In genomic region chr12:99973659-99974058, GRCm38 (mm10) we compare ENCODE assay signal across 13 mouse cellular contexts. TPM values are rescaled to one million over a fixed set of nuclear protein-coding genes. Genes with fewer than 3 reads are reported as not detected.
DNase-seq lines count a peak whose midpoint lies in the region; ATAC-seq lines count a peak whose summit lies in the region.
"Had no signal": no experiment of that assay in that cellular context is flagged by ENCODE, and none has a peak within 500 bp of the region (broad histone marks: within the 10 kb centered on the region; RNA-seq: fewer than 3 reads in every experiment).

No protein-coding gene starts in this region.

- H3K9ac ChIP-seq in hindbrain, embryonic 11.5 days (ENCODE audit: low read depth, low read length), result no peak overlapping the region
- no peak overlapping the region for H3K9ac ChIP-seq in hindbrain, embryonic 12.5 days
- H3K9ac ChIP-seq: forebrain, embryonic 13.5 days; hindbrain, embryonic 14.5 days; limb, embryonic 15.5 days had no signal

- no peak for ATAC-seq in hindbrain, embryonic 11.5 days (ENCODE audit: low FRiP score)
- no peak for ATAC-seq in hindbrain, embryonic 12.5 days (ENCODE audit: low FRiP score)
- peak; percentile 64; the same call in 1 of the 2 replicates for ATAC-seq in erythroblast, adult 5-6 weeks (replicated peaks; ENCODE audit: low FRiP score, poor library complexity, severe bottlenecking)
- ATAC-seq: forebrain, embryonic 13.5 days had no signal

- no peak overlapping the region for H3K4me2 ChIP-seq in hindbrain, embryonic 11.5 days (replicated peaks; ENCODE audit: low read depth, low read length)
- H3K4me2 ChIP-seq in hindbrain, embryonic 12.5 days (replicated peaks), result no peak overlapping the region
- H3K4me2 ChIP-seq: forebrain, embryonic 13.5 days; hindbrain, embryonic 14.5 days; limb, embryonic 15.5 days; midbrain, embryonic 11.5 days had no signal

- H3K4me3 ChIP-seq in hindbrain, embryonic 11.5 days (ENCODE audit: low read depth, low read length), result no peak overlapping the region
- H3K4me3 ChIP-seq in hindbrain, embryonic 12.5 days, result no peak overlapping the region
- H3K4me3 ChIP-seq: embryonic facial prominence, embryonic 10.5 days; forebrain, embryonic 13.5 days; limb, embryonic 15.5 days had no signal

- no peak overlapping the region for H3K27ac ChIP-seq in hindbrain, embryonic 11.5 days (ENCODE audit: low read depth, low read length)
- H3K27ac ChIP-seq in hindbrain, embryonic 12.5 days, result no peak overlapping the region
- H3K27ac ChIP-seq: embryonic facial prominence, embryonic 10.5 days; forebrain, embryonic 13.5 days; hindbrain, embryonic 14.5 days; limb, embryonic 15.5 days had no signal

- H3K4me1 ChIP-seq in hindbrain, embryonic 11.5 days (replicated peaks; ENCODE audit: control insufficient read depth, insufficient read depth, low read length), result no peaks in the 10 kb centered on the region
- H3K4me1 ChIP-seq in hindbrain, embryonic 12.5 days, result no peaks in the 10 kb centered on the region
- H3K4me1 ChIP-seq: embryonic facial prominence, embryonic 10.5 days; forebrain, embryonic 13.5 days; limb, embryonic 15.5 days had no signal

- no peaks in the 10 kb centered on the region for H3K9me3 ChIP-seq in hindbrain, embryonic 11.5 days (ENCODE audit: control insufficient read depth, low read length)
- 0 out of 2 replicates have a peak, but pooled peaks cover 3% of the 10 kb centered on the region for H3K9me3 ChIP-seq in hindbrain, embryonic 12.5 days (replicated peaks)
- H3K9me3 ChIP-seq: forebrain, embryonic 13.5 days; limb, embryonic 15.5 days had no signal

- H3K27me3 ChIP-seq in hindbrain, embryonic 11.5 days (ENCODE audit: control insufficient read depth, insufficient read depth, low read length), result 0 out of 2 replicates have a peak, but pooled peaks cover 4% of the 10 kb centered on the region
- peaks cover 14% of the 10 kb centered on the region for H3K27me3 ChIP-seq in hindbrain, embryonic 12.5 days

- peak; percentile 14 for DNase-seq in hindbrain, embryonic 11.5 days (ENCODE audit: low spot score)
- DNase-seq in thymus, postnatal 0 days (ENCODE audit: low spot score), result peak; percentile 10
- no peak for DNase-seq in thymus, postnatal 25 days
- no peak for DNase-seq in cerebellum, postnatal 10 days
- DNase-seq in embryo, embryonic 10.5 days (ENCODE audit: low spot score), result no peak
- DNase-seq in cerebellum, adult 11-12 months, result no peak

- WGBS in hindbrain, embryonic 11.5 days, result 94% methylated on average over 1 of the region's 1 CpGs
- 77% methylated on average over 1 of the region's 1 CpGs for WGBS in hindbrain, embryonic 12.5 days

- no peaks in the 10 kb centered on the region for H3K36me3 ChIP-seq in hindbrain, embryonic 11.5 days (ENCODE audit: control insufficient read depth, insufficient read depth, low read length)
- no peaks in the 10 kb centered on the region for H3K36me3 ChIP-seq in hindbrain, embryonic 12.5 days
- H3K36me3 ChIP-seq: embryonic facial prominence, embryonic 10.5 days; limb, embryonic 15.5 days had no signal

RNA-seq across cellular contexts. Expression of gene Kcnk13, which starts 9.4 kb away (rescaled TPM):
- polyA plus RNA-seq in hindbrain, embryonic 11.5 days (2014; fragmentation: Nextera tagmentation; extraction: Ambion mirVana), result 0.20 and 0.31 TPM in 2 replicates
- polyA plus RNA-seq in hindbrain, embryonic 12.5 days (2016; fragmentation: Nextera tagmentation; extraction: Ambion mirVana), result 0.39 and 1.1 TPM in 2 replicates
- 0.35 and 0.62 TPM in 2 replicates for polyA plus RNA-seq in thymus, postnatal 0 days (2015; fragmentation: Nextera tagmentation; extraction: Ambion mirVana)
- not detected in 2 replicates for total RNA-seq in erythroblast, adult 5-6 weeks (2015; ENCODE audit: low replicate concordance)
- total RNA-seq in erythroblast, adult 5-6 weeks (2017; ENCODE audit: low replicate concordance), result 0.42 TPM in 1 of 2 replicates, not detected in the other

Comparison
In these comparisons a context has a peak if more than half of its experiments do, and no peak if none do; other contexts are left out.
1. DNase-seq: peak in hindbrain, embryonic 11.5 days (single experiment) and thymus, postnatal 0 days (single experiment); none in thymus, postnatal 25 days (single experiment), cerebellum, postnatal 10 days (0 of 2), embryo, embryonic 10.5 days (single experiment) and cerebellum, adult 11-12 months (single experiment).